Mouse (Mus musculus): ENCODE measurements at regions not wholly inside any gene's neighbourhood (a gene's known extent, or its start where the extent isn't known, plus 50 kb on each side); places are given as distances from the start of the nearest gene placed in this dataset.

GRCm38 (mm10) chr5:44416844-44417589, 190.6 kb upstream of the Tapt1 start:
- no peak for DNase-seq (ENCODE audit: low spot score in 2 of 2)

- DNase-seq (ENCODE audit: low spot score in 2 of 2): peak; percentile 65 to 75
Observed at GRCm38 (mm10) chr5:44414441-44414840, 188.0 kb upstream of the Tapt1 start.

- DNase-seq (ENCODE audit: low spot score in 2 of 2): no peak
Observed at GRCm38 (mm10) chr5:44403300-44403699, 176.9 kb upstream of the Tapt1 start.

- no peak for DNase-seq (ENCODE audit: low spot score in 2 of 2)
Observed at GRCm38 (mm10) chr5:44400573-44401332, 174.3 kb upstream of the Tapt1 start.

GRCm38 (mm10) chr5:44387237-44387810, 160.9 kb upstream of the Tapt1 start:
- DNase-seq (ENCODE audit: low spot score in 2 of 2): no peak

GRCm38 (mm10) chr5:44386176-44386575, 159.8 kb upstream of the Tapt1 start:
- no peak for DNase-seq (ENCODE audit: low spot score in 2 of 2)

GRCm38 (mm10) chr5:44383049-44383448, 156.6 kb upstream of the Tapt1 start:
- no peak for DNase-seq (ENCODE audit: low spot score in 2 of 2)

GRCm38 (mm10) chr5:44370006-44370405, 143.6 kb upstream of the Tapt1 start:
- DNase-seq (ENCODE audit: low spot score in 2 of 2): no peak

- no peak for DNase-seq (ENCODE audit: low spot score in 2 of 2)
Observed at GRCm38 (mm10) chr5:44352324-44352723, 125.9 kb upstream of the Tapt1 start.

GRCm38 (mm10) chr5:44341457-44342014, 115.1 kb upstream of the Tapt1 start:
- no peak for DNase-seq (ENCODE audit: low spot score in 2 of 2)

GRCm38 (mm10) chr5:44338662-44339061, 112.2 kb upstream of the Tapt1 start:
- DNase-seq (ENCODE audit: low spot score in 2 of 2): no peak

- DNase-seq (ENCODE audit: low spot score in 2 of 2): no peak
Observed at GRCm38 (mm10) chr5:44335756-44336155, 109.3 kb upstream of the Tapt1 start.

- no peak for DNase-seq (ENCODE audit: low spot score in 2 of 2)
Observed at GRCm38 (mm10) chr5:44319626-44320025, 93.2 kb upstream of the Tapt1 start.

- DNase-seq (ENCODE audit: low spot score in 2 of 2): no peak
Observed at GRCm38 (mm10) chr5:44306769-44307557, 80.5 kb upstream of the Tapt1 start.

GRCm38 (mm10) chr5:44303886-44304855, 77.7 kb upstream of the Tapt1 start:
- peak in 1 of 2 experiments; percentile 64 for DNase-seq (ENCODE audit: low spot score in 2 of 2)

GRCm38 (mm10) chr5:44284384-44284783, 58.0 kb upstream of the Tapt1 start:
- peak; percentile 58 to 85 for DNase-seq (ENCODE audit: low spot score in 2 of 2)
